In the genomic region with DNA sequence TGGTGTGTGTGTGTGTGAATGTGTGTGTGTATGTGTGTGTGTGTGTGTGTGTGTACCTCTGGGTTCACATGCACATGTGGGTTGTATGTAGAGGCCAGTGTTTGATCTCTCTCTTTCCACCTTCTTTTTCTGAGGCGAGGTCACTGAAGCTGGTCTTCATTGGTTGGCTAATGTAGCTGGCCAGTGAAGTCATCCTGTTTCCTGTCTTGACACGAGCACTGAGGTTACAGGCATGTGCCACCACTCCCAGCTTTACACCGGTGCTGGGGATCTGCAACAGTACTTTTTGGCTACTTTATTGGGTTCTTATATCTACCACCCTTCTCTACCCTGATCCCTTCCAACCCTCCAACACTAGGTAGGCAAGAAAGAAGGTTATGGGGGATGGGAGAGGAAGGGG, we compare ENCODE assay signal across 25 mouse cellular contexts. TPM values are rescaled to one million over a fixed set of nuclear protein-coding genes. Genes with fewer than 3 reads are reported as not detected.
A peak's percentile ranks its signal among the peaks of the same experiment; 100 is the strongest.
DNase-seq lines count a peak whose midpoint lies in the region; ATAC-seq and TF ChIP-seq lines count a peak whose summit lies in the region.
"Had no signal": no experiment of that assay in that cellular context is flagged by ENCODE, and none has a peak within 500 bp of the region (broad histone marks: within the 10 kb centered on the region; RNA-seq: fewer than 3 reads in every experiment).

No protein-coding gene starts in this region.

- ATAC-seq in kidney, embryonic 15.5 days (replicated peaks; ENCODE audit: low FRiP score): no peak
- ATAC-seq: forebrain, embryonic 15.5 days; hindbrain, postnatal 0 days; inflammation-experienced regulatory T-cells, adult 6 months; intestine, embryonic 16.5 days had no signal

- no peaks in the 10 kb centered on the region for H3K36me3 ChIP-seq in CH12.LX (replicated peaks in 1 of 2; ENCODE audit: control insufficient read depth in 1 of 2, insufficient read depth in 1 of 2, low read length in 1 of 2)
- H3K36me3 ChIP-seq in limb, embryonic 10.5 days: no peaks in the 10 kb centered on the region
- H3K36me3 ChIP-seq in kidney, embryonic 15.5 days: no peaks in the 10 kb centered on the region
- H3K36me3 ChIP-seq: embryonic facial prominence, embryonic 12.5 days; embryonic facial prominence, embryonic 15.5 days; forebrain, embryonic 15.5 days; heart, embryonic 10.5 days; heart, embryonic 13.5 days had no signal

- DNase-seq in CD4-positive helper T cell, adult 2 months (ENCODE audit: low read depth, low spot score): peak; percentile 24
- no peak for DNase-seq in CH12.LX (ENCODE audit: extremely low read depth)
- no peak for DNase-seq in limb, embryonic 10.5 days (ENCODE audit: low spot score)
- DNase-seq in naive thymus-derived CD4-positive, alpha-beta T cell, adult 2 months (ENCODE audit: low read depth): peak; percentile 36
- DNase-seq in ovary, postnatal 14 days (ENCODE audit: low spot score): no peak
- no peak for DNase-seq in adrenal gland, adult 2 months
- DNase-seq: adrenal gland, postnatal 14 days; cerebellum, adult 11 months; cerebellum, adult 2 months; cerebellum, adult 9-11 months; cerebellum, postnatal 25 days; gastrocnemius, postnatal 10 days; heart, adult 2 months; heart, postnatal 14 days; heart, postnatal 4 days had no signal

- no peaks in the 10 kb centered on the region for H3K79me2 ChIP-seq in CH12.LX (replicated peaks; ENCODE audit: control insufficient read depth, extremely low read depth, insufficient read depth, poor library complexity, severe bottlenecking)

- TF ChIP-seq CTCF in CH12.LX (conservative IDR thresholded peaks at IDR 0.05 in 1 of 2, IDR thresholded peaks at IDR 0.05 in 1 of 2; ENCODE audit: low read depth in 2 of 2, low read length in 2 of 2): no peak

- no peak overlapping the region for H3K9ac ChIP-seq in CH12.LX (ENCODE audit: insufficient read depth, low read depth)
- H3K9ac ChIP-seq in kidney, embryonic 15.5 days: no peak overlapping the region
- H3K9ac ChIP-seq: embryonic facial prominence, embryonic 12.5 days; embryonic facial prominence, embryonic 15.5 days; forebrain, embryonic 15.5 days; heart, embryonic 13.5 days; hindbrain, embryonic 14.5 days had no signal

- TF ChIP-seq EP300 in CH12.LX (IDR thresholded peaks at IDR 0.05; ENCODE audit: low read length): no peak

- H3K4me2 ChIP-seq in CH12.LX (ENCODE audit: insufficient read depth, low read depth, poor library complexity, severe bottlenecking): no peak overlapping the region
- no peak overlapping the region for H3K4me2 ChIP-seq in kidney, embryonic 15.5 days
- H3K4me2 ChIP-seq: embryonic facial prominence, embryonic 12.5 days; embryonic facial prominence, embryonic 15.5 days; forebrain, embryonic 15.5 days; heart, embryonic 13.5 days; hindbrain, embryonic 14.5 days had no signal

- dilution Hi-C loops in CH12.LX (cut with MboI; ENCODE audit: extremely low pct_ligation_motif_present, extremely low pct_unique_long_range_greater_than_20kb, low sequenced_read_pairs): no loop called here

- WGBS in limb, embryonic 10.5 days: 67% methylated on average over 3 of the region's 3 CpGs
- 65% methylated on average over 3 of the region's 3 CpGs for WGBS in kidney, embryonic 15.5 days

- in situ Hi-C loops in CH12.LX (cut with MboI; ENCODE audit: low pct_ligation_motif_present, low pct_unique_long_range_greater_than_20kb, low sequenced_read_pairs): no loop called here

- no peak for TF ChIP-seq POLR2A in CH12.LX (IDR thresholded peaks at IDR 0.05; ENCODE audit: low read depth, low read length)

- peak overlapping the region in 1 of 3 experiments; percentile 12 for H3K4me3 ChIP-seq in CH12.LX (replicated peaks in 1 of 3; ENCODE audit: low read depth in 2 of 3, low read length in 2 of 3, poor library complexity in 1 of 3)
- no peak overlapping the region for H3K4me3 ChIP-seq in limb, embryonic 10.5 days
- H3K4me3 ChIP-seq in kidney, embryonic 15.5 days (replicated peaks): no peak overlapping the region
- H3K4me3 ChIP-seq: embryonic facial prominence, embryonic 12.5 days; embryonic facial prominence, embryonic 15.5 days; forebrain, embryonic 15.5 days; heart, adult 2 months; heart, embryonic 10.5 days; heart, embryonic 13.5 days had no signal

- H3K4me1 ChIP-seq in CH12.LX (ENCODE audit: control insufficient read depth in 1 of 2, insufficient read depth in 2 of 2): peaks cover 14 to 21% of the 10 kb centered on the region in 2 experiments
- H3K4me1 ChIP-seq in limb, embryonic 10.5 days: peaks cover 26% of the 10 kb centered on the region
- peaks cover 6% of the 10 kb centered on the region for H3K4me1 ChIP-seq in kidney, embryonic 15.5 days
- H3K4me1 ChIP-seq: embryonic facial prominence, embryonic 12.5 days; forebrain, embryonic 15.5 days had no signal

- no peaks in the 10 kb centered on the region for H3K27me3 ChIP-seq in CH12.LX (replicated peaks)
- peaks cover 5% of the 10 kb centered on the region; the same call in 1 of the 2 replicates for H3K27me3 ChIP-seq in limb, embryonic 10.5 days (ENCODE audit: low read depth, poor library complexity, severe bottlenecking)
- no peaks in the 10 kb centered on the region for H3K27me3 ChIP-seq in kidney, embryonic 15.5 days
- H3K27me3 ChIP-seq: embryonic facial prominence, embryonic 12.5 days; embryonic facial prominence, embryonic 15.5 days; forebrain, embryonic 15.5 days had no signal

- no peak for TF ChIP-seq RAD21 in CH12.LX (IDR thresholded peaks at IDR 0.05; ENCODE audit: low read depth, low read length)

- peaks cover 4% of the 10 kb centered on the region for H3K9me3 ChIP-seq in CH12.LX (replicated peaks; ENCODE audit: low read length)
- H3K9me3 ChIP-seq in limb, embryonic 10.5 days (replicated peaks): no peaks in the 10 kb centered on the region
- H3K9me3 ChIP-seq in kidney, embryonic 15.5 days (replicated peaks): no peaks in the 10 kb centered on the region
- H3K9me3 ChIP-seq: embryonic facial prominence, embryonic 12.5 days; embryonic facial prominence, embryonic 15.5 days; forebrain, embryonic 15.5 days; heart, embryonic 10.5 days; heart, embryonic 13.5 days had no signal

- H3K27ac ChIP-seq in CH12.LX (ENCODE audit: insufficient read depth, low read depth): no peak overlapping the region
- H3K27ac ChIP-seq in limb, embryonic 10.5 days: 0 out of 2 replicates have a peak overlapping the region, but pooled peaks have one; percentile 15
- H3K27ac ChIP-seq in kidney, embryonic 15.5 days: no peak overlapping the region
- H3K27ac ChIP-seq: embryonic facial prominence, embryonic 12.5 days; embryonic facial prominence, embryonic 15.5 days; forebrain, embryonic 15.5 days; heart, adult 2 months; heart, embryonic 10.5 days; heart, embryonic 13.5 days; hindbrain, embryonic 14.5 days; hindbrain, postnatal 0 days had no signal

TF ChIP-seq in CH12.LX, 34 proteins besides CTCF, POLR2A, EP300 and RAD21:
- TF ChIP-seq BHLHE40 (IDR thresholded peaks at IDR 0.05; ENCODE audit: low read depth, low read length) (peak; percentile 69), TCF12 (IDR thresholded peaks at IDR 0.05; ENCODE audit: low read depth, low read length) (no peak), KAT2A (IDR thresholded peaks at IDR 0.05; ENCODE audit: insufficient replicate concordance, low read length) (no peak)

RNA-seq across cellular contexts. Expression of gene Mvb12b, which starts 26.6 kb away (rescaled TPM):
- total RNA-seq in CH12.LX (2012; rRNA removed) (11.5 and 16.7 TPM in 2 replicates), CH12.LX (2014; rRNA removed) (3.0 and 3.1 TPM in 2 replicates)
- 5.1 and 5.3 TPM in 2 replicates for polyA plus RNA-seq in CH12.LX (2012; ENCODE audit: insufficient read length, low read depth)
- 15.0 and 17.5 TPM in 2 replicates for polyA plus RNA-seq in limb, embryonic 10.5 days (2016; fragmentation: Nextera tagmentation; extraction: Ambion mirVana)
- polyA plus RNA-seq in kidney, embryonic 15.5 days (2015; fragmentation: Nextera tagmentation; extraction: Ambion mirVana): 18.4 and 19.6 TPM in 2 replicates
- 10 to 100 TPM; 16.3 to 23.3 TPM for total RNA-seq in adrenal gland, adult 2 months (2021)
- 27.8 and 41.3 TPM in 2 replicates for polyA plus RNA-seq in adrenal gland, adult 2 months (2012; rRNA removed)

Comparison
In these comparisons a context has a peak if more than half of its experiments do, and no peak if none do; other contexts are left out.
1. DNase-seq: peak in CD4-positive helper T cell, adult 2 months (single experiment) and naive thymus-derived CD4-positive, alpha-beta T cell, adult 2 months (single experiment); none in CH12.LX (single experiment), limb, embryonic 10.5 days (single experiment), ovary, postnatal 14 days (single experiment) and adrenal gland, adult 2 months (single experiment).